Mouse (Mus musculus) embryonic stem cell, embryonic (primary cell): Measurements from ENCODE around the gene Shmt1.

ENCODE experiments used
- CTCF ChIA-PET, 4 experiments: fragments of 300-600 bp in 2 of 4; fragments of 350-600 bp in 2 of 4; sonication (Branson Sonifier 250); formaldehyde crosslinking; loops; one replicate each; lab custom pipeline; 2022; ENCODE audit warnings: inconsistent platforms in 2 of 4; lab: Charles Lee
- POLR2A ChIA-PET, 4 experiments: fragments of 300-600 bp in 2 of 4; fragments of 350-600 bp in 2 of 4; sonication (Branson Sonifier 250); formaldehyde crosslinking; loops; one replicate each; lab custom pipeline; 2022; ENCODE audit warnings: antibody characterized with exemption in 4 of 4, inconsistent platforms in 1 of 4; lab: Charles Lee

Gene Shmt1

GRCm38 (mm10) chr11:60811054-60811460 is 461 bp downstream of the Shmt1 start:
- ChIA-PET POLR2A (interaction anchor here (0.5 to 4.5 kb wide), 129 partner anchors 8 to 1519 kb away, joined by 3 to 95 read pairs (median 5); partner anchors contain the start of genes Dhrs7b (in 3 of the 4), Smcr8 (in 3 of the 4), Tmem11 (in 3 of the 4) and Top3a (in 3 of the 4)), CTCF (interaction anchor here (0.6 to 2.0 kb wide), 24 partner anchors 12 to 1384 kb away, joined by 3 to 20 read pairs (median 4); partner anchors contain the start of genes Dhrs7b (in 2 of the 4), Smcr8 (in 2 of the 4), Top3a (in 2 of the 4) and Tmem11 (in 1 of the 4))

GRCm38 (mm10) chr11:60810046-60810965 is 1.2 kb downstream of the Shmt1 start:
- POLR2A ChIA-PET, result interaction anchor here (0.6 to 4.5 kb wide), 119 partner anchors 7 to 1073 kb away, joined by 3 to 95 read pairs (median 5); partner anchors contain the start of genes Dhrs7b (in 3 of the 4), Smcr8 (in 3 of the 4), Tmem11 (in 3 of the 4) and Top3a (in 3 of the 4)
- CTCF ChIA-PET, result interaction anchor here (0.6 to 2.0 kb wide), 19 partner anchors 13 to 460 kb away, joined by 3 to 20 read pairs (median 4); partner anchors contain the start of genes Dhrs7b (in 2 of the 4), Smcr8 (in 2 of the 4), Top3a (in 2 of the 4) and Tmem11 (in 1 of the 4)

- CTCF ChIA-PET, result interaction anchor here in 2 of 4 experiments (0.9 to 1.2 kb wide), 2 partner anchors 14 to 337 kb away, joined by 3 to 5 read pairs; no protein-coding TSS in a partner anchor
Measured at GRCm38 (mm10) chr11:60809546-60809945, 2.0 kb downstream of the Shmt1 start.

GRCm38 (mm10) chr11:60808286-60809070 is 3.0 kb downstream of the Shmt1 start:
- POLR2A ChIA-PET, result interaction anchor here in 3 of 4 experiments (0.6 to 4.5 kb wide), 33 partner anchors 8 to 844 kb away, joined by 3 to 95 read pairs (median 5); partner anchors contain the start of genes Dhrs7b (in 2 of the 3), Mief2 (in 2 of the 3), Smcr8 (in 2 of the 3) and Top3a (in 2 of the 3)
- CTCF ChIA-PET, result interaction anchor here in 2 of 4 experiments (1.1 to 1.2 kb wide), 2 partner anchors 11 to 15 kb away, joined by 3 to 5 read pairs; no protein-coding TSS in a partner anchor

More at GRCm38 (mm10) chr11:60809546-60809945, 2.0 kb downstream of the Shmt1 start:
- POLR2A ChIA-PET, result interaction anchor here in 3 of 4 experiments (0.6 to 4.5 kb wide), 36 partner anchors 8 to 272 kb away, joined by 3 to 95 read pairs (median 6); partner anchors contain the start of genes Smcr8 (in 3 of the 3), Top3a (in 3 of the 3), Dhrs7b (in 2 of the 3) and Mief2 (in 2 of the 3)

DNA sequence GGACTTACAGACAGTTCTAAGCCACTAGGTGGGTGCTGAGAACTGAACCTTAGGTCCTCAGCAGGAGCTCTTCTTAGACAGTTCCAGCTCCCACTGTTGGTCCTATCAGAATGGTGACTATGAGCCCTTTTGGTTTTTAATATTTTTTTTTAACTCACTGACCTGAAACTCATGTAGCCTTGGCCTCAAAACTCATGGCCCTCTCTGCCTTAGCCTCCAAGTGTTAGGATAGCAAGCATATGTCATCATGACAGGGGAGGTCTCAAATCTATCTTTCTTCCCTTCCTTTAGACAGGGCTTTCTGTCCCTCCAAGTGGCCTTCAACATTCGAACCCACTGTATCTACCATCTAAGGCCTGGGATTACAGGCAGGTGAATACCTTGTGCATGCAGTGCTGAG is 10.6 kb downstream of the Shmt1 start:
- CTCF ChIA-PET, result no interaction called here
- POLR2A ChIA-PET, result interaction anchor here in 3 of 4 experiments (0.8 to 6.9 kb wide), 8 partner anchors 9 to 60 kb away, joined by 3 to 67 read pairs (median 10); partner anchors contain the start of genes Shmt1 (in 2 of the 3), Smcr8 (in 1 of the 3) and Top3a (in 1 of the 3)

DNA sequence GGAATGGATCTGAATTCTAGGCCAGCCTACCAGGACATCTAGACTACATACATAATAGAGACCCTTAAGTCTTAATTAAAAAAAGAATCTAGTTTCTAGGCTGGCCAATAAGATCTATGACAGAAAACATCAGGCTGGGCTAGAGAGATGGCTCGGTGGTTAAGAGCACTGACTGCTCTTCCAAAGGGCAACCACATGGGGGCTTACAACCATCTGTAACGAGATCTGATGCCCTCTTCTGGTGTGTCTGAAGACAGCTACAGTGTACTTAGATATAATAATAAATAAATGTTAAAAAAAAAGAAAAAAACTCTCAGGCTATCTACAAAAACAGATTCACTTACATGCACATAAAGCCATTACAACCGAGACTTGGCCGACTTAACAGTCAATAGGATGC is 11.5 kb downstream of the Shmt1 start:
- POLR2A ChIA-PET, result interaction anchor here in 3 of 4 experiments (0.8 to 14.2 kb wide), 8 partner anchors 8 to 56 kb away, joined by 3 to 215 read pairs (median 20); partner anchors contain the start of genes Shmt1 (in 2 of the 3), Smcr8 (in 1 of the 3) and Top3a (in 1 of the 3)
- CTCF ChIA-PET, result interaction anchor here in 1 of 4 experiments (0.6 kb wide), 1 partner anchor 609 kb away, joined by 4 read pairs; no protein-coding TSS in a partner anchor

- POLR2A ChIA-PET, result interaction anchor here (0.5 to 14.2 kb wide), 21 partner anchors 8 to 387 kb away, joined by 3 to 215 read pairs (median 4); partner anchors contain the start of genes Shmt1 (in 2 of the 4), Smcr8 (in 2 of the 4), Top3a (in 2 of the 4) and Dhrs7b (in 1 of the 4)
- CTCF ChIA-PET, result interaction anchor here in 1 of 4 experiments (0.5 kb wide), 1 partner anchor 15 kb away, joined by 3 read pairs; no protein-coding TSS in a partner anchor
Measured at GRCm38 (mm10) chr11:60796342-60796741, 15.2 kb downstream of the Shmt1 start.

GRCm38 (mm10) chr11:60790472-60790871 is 21.0 kb downstream of the Shmt1 start:
- ChIA-PET POLR2A (interaction anchor here (0.6 to 14.2 kb wide), 22 partner anchors 8 to 990 kb away, joined by 3 to 215 read pairs (median 4); partner anchors contain the start of genes Smcr8 (in 3 of the 4), Top3a (in 3 of the 4), Flii (in 2 of the 4) and Shmt1 (in 2 of the 4)), CTCF (interaction anchor here in 2 of 4 experiments (0.6 to 1.5 kb wide), 2 partner anchors 23 to 1755 kb away, joined by 3 read pairs; no protein-coding TSS in a partner anchor)

DNA sequence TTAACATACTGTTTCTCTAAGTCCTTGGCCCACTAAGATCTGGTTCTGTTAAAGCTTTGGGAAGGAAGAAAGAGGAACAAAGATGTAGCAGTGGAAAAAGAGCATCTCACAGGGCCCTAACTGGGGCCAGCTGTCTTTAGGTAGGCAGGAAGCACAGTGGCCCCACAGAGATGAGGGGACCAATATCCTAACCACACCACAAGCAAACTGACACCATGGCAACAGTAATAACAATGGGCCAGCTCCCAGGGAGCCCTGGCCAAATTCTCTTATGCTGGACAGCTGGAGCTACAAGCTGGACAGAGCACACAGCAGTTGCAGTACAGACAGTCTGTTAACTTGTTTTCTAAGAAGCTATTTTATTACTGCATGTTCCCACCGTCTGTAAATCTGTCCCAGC is 23.9 kb downstream of the Shmt1 start:
- CTCF ChIA-PET, result no interaction called here
- POLR2A ChIA-PET, result interaction anchor here (0.6 to 14.2 kb wide), 35 partner anchors 6 to 250 kb away, joined by 3 to 215 read pairs (median 4); partner anchors contain the start of genes Smcr8 (in 3 of the 4), Top3a (in 3 of the 4), Dhrs7b (in 2 of the 4) and Shmt1 (in 2 of the 4)

GRCm38 (mm10) chr11:60784179-60784922 is 27.2 kb downstream of the Shmt1 start:
- ChIA-PET POLR2A (interaction anchor here (0.6 to 8.8 kb wide), 25 partner anchors 9 to 573 kb away, joined by 3 to 215 read pairs (median 4); partner anchors contain the start of genes Dhrs7b (in 2 of the 4), Shmt1 (in 2 of the 4) and Tmem11 (in 1 of the 4)), CTCF (no interaction called here)

- POLR2A ChIA-PET, result interaction anchor here in 3 of 4 experiments (0.5 to 8.8 kb wide), 24 partner anchors 7 to 115 kb away, joined by 3 to 215 read pairs (median 6); partner anchors contain the start of genes Shmt1 (in 3 of the 3), Dhrs7b (in 2 of the 3), Llgl1 (in 1 of the 3) and Mief2 (in 1 of the 3)
Measured at GRCm38 (mm10) chr11:60779673-60780189, 31.8 kb downstream of the Shmt1 start.

GRCm38 (mm10) chr11:60777801-60778370 is 33.6 kb downstream of the Shmt1 start:
- POLR2A ChIA-PET, result interaction anchor here in 3 of 4 experiments (0.5 to 8.8 kb wide), 51 partner anchors 9 to 1478 kb away, joined by 3 to 215 read pairs (median 5); partner anchors contain the start of genes Dhrs7b (in 3 of the 3), Flii (in 3 of the 3), Mief2 (in 3 of the 3) and Shmt1 (in 3 of the 3)
- CTCF ChIA-PET, result interaction anchor here in 2 of 4 experiments (0.6 to 0.9 kb wide), 3 partner anchors 33 to 75 kb away, joined by 3 to 6 read pairs (median 6); partner anchors contain the start of gene Shmt1 (in 2 of the 2)

More at GRCm38 (mm10) chr11:60779673-60780189, 31.8 kb downstream of the Shmt1 start:
- CTCF ChIA-PET, result no interaction called here

- CTCF ChIA-PET, result interaction anchor here in 3 of 4 experiments (0.5 to 0.9 kb wide), 4 partner anchors 34 to 240 kb away, joined by 3 to 6 read pairs (median 4); partner anchors contain the start of gene Shmt1 (in 2 of the 3)
Measured at GRCm38 (mm10) chr11:60776829-60777740, 34.4 kb downstream of the Shmt1 start, which contains the start of the genes Top3a and Smcr8. Gene Top3a, minus strand, starts transcription at chr11:60777365. Gene Smcr8, plus strand, starts transcription at chr11:60777524.

More at GRCm38 (mm10) chr11:60776829-60777740, 34.4 kb downstream of the Shmt1 start, which contains the start of the genes Top3a and Smcr8:
- POLR2A ChIA-PET, result interaction anchor here (0.5 to 8.8 kb wide), 51 partner anchors 10 to 1478 kb away, joined by 3 to 215 read pairs (median 5); partner anchors contain the start of genes Dhrs7b (in 3 of the 4), Flii (in 3 of the 4), Mief2 (in 3 of the 4) and Shmt1 (in 3 of the 4)
